Mouse (Mus musculus): ENCODE data around the gene Fbxo11. TPM values are rescaled to one million over a fixed set of nuclear protein-coding genes. Genes with fewer than 3 reads are reported as not detected.
A peak's percentile ranks its signal among the peaks of the same experiment; 100 is the strongest.

Fbxo11 gene
- polyA plus RNA-seq, 1 experiment from 2014 or later: 39.5 TPM

GRCm38 (mm10) chr17:88064347-88065030, 602 bp downstream of the Fbxo11 start:
- Histone ChIP-seq H3K27me3 (no peaks in the 10 kb centered on the region), H3K36me3 (replicated peaks) (no peaks in the 10 kb centered on the region), H3K4me3 (replicated peaks) (peak overlapping the region; percentile 100), H3K9me3 (no peaks in the 10 kb centered on the region), H3K4me1 (peaks cover 22% of the 10 kb centered on the region), H3K4me2 (peak overlapping the region; percentile 71), H3K9ac (peak overlapping the region; percentile 100), H3K27ac (peak overlapping the region; percentile 100)
- peak; percentile 24 for ATAC-seq (ENCODE audit: low FRiP score)
- WGBS: 0% methylated on average over 31 of the region's 67 CpGs

- peak; percentile 21; the same call in 1 of the 2 replicates for ATAC-seq (ENCODE audit: low FRiP score)
- H3K9ac ChIP-seq: peak overlapping the region; percentile 100
- WGBS: under 1% methylated on average over 23 of the region's 23 CpGs
Measured at GRCm38 (mm10) chr17:88063980-88064346, 1.1 kb downstream of the Fbxo11 start.

GRCm38 (mm10) chr17:88062860-88063580, 2.1 kb downstream of the Fbxo11 start:
- Histone ChIP-seq H3K4me2 (peak overlapping the region; percentile 71), H3K36me3 (replicated peaks) (no peaks in the 10 kb centered on the region), H3K4me1 (peaks cover 28% of the 10 kb centered on the region), H3K4me3 (replicated peaks) (peak overlapping the region; percentile 100), H3K27me3 (no peaks in the 10 kb centered on the region), H3K9me3 (no peaks in the 10 kb centered on the region), H3K9ac (peak overlapping the region; percentile 100), H3K27ac (no peak overlapping the region)
- no peak for ATAC-seq (ENCODE audit: low FRiP score)
- WGBS: 35% methylated on average over 8 of the region's 8 CpGs

More at GRCm38 (mm10) chr17:88063980-88064346, 1.1 kb downstream of the Fbxo11 start:
- Histone ChIP-seq H3K27me3 (no peaks in the 10 kb centered on the region), H3K36me3 (replicated peaks) (no peaks in the 10 kb centered on the region), H3K27ac (peak overlapping the region; percentile 100), H3K9me3 (no peaks in the 10 kb centered on the region), H3K4me1 (peaks cover 22% of the 10 kb centered on the region), H3K4me2 (peak overlapping the region; percentile 71), H3K4me3 (replicated peaks) (peak overlapping the region; percentile 100)

GRCm38 (mm10) chr17:88061942-88062341, 3.1 kb downstream of the Fbxo11 start:
- H3K4me3 ChIP-seq (replicated peaks): no peak overlapping the region
- H3K4me1 ChIP-seq: peaks cover 24% of the 10 kb centered on the region
- no peak for ATAC-seq (ENCODE audit: low FRiP score)
- H3K27ac ChIP-seq: no peak overlapping the region
- no peak overlapping the region for H3K4me2 ChIP-seq
- WGBS: 82% methylated on average over 3 of the region's 3 CpGs
- H3K9me3 ChIP-seq: no peaks in the 10 kb centered on the region
- H3K36me3 ChIP-seq (replicated peaks): no peaks in the 10 kb centered on the region
- no peak overlapping the region for H3K9ac ChIP-seq
- H3K27me3 ChIP-seq: no peaks in the 10 kb centered on the region

- ATAC-seq (ENCODE audit: low FRiP score): no peak
- no peaks in the 10 kb centered on the region for H3K9me3 ChIP-seq
- 80% methylated on average over 2 of the region's 2 CpGs for WGBS
- H3K27me3 ChIP-seq: no peaks in the 10 kb centered on the region
- peaks cover 6% of the 10 kb centered on the region; the same call in 1 of the 2 replicates for H3K36me3 ChIP-seq (replicated peaks)
- H3K4me3 ChIP-seq (replicated peaks): no peak overlapping the region
- H3K9ac ChIP-seq: no peak overlapping the region
- no peak overlapping the region for H3K4me2 ChIP-seq
- peaks cover 22% of the 10 kb centered on the region for H3K4me1 ChIP-seq
- H3K27ac ChIP-seq: no peak overlapping the region
Measured at GRCm38 (mm10) chr17:88058280-88058679, 6.8 kb downstream of the Fbxo11 start.

GRCm38 (mm10) chr17:88057846-88058245, 7.2 kb downstream of the Fbxo11 start:
- Histone ChIP-seq H3K27me3 (no peaks in the 10 kb centered on the region), H3K9me3 (no peaks in the 10 kb centered on the region), H3K27ac (no peak overlapping the region), H3K4me1 (peaks cover 18% of the 10 kb centered on the region), H3K4me2 (no peak overlapping the region), H3K4me3 (replicated peaks) (no peak overlapping the region), H3K9ac (no peak overlapping the region), H3K36me3 (replicated peaks) (peaks cover 6% of the 10 kb centered on the region; the same call in 1 of the 2 replicates)
- 87% methylated on average over 1 of the region's 1 CpGs for WGBS
- ATAC-seq (ENCODE audit: low FRiP score): no peak

GRCm38 (mm10) chr17:88051679-88052078, 13.4 kb downstream of the Fbxo11 start:
- 88% methylated on average over 3 of the region's 4 CpGs for whole genome bisulfite sequencing
- H3K9me3 ChIP-seq: no peaks in the 10 kb centered on the region
- ATAC-seq (ENCODE audit: low FRiP score): no peak
- no peak overlapping the region for H3K27ac ChIP-seq
- no peak overlapping the region for H3K9ac ChIP-seq
- no peaks in the 10 kb centered on the region for H3K27me3 ChIP-seq
- no peak overlapping the region for H3K4me2 ChIP-seq
- H3K4me3 ChIP-seq (replicated peaks): no peak overlapping the region
- H3K36me3 ChIP-seq (replicated peaks): peaks cover 6% of the 10 kb centered on the region; the same call in 1 of the 2 replicates
- no peaks in the 10 kb centered on the region for H3K4me1 ChIP-seq

- H3K4me3 ChIP-seq (replicated peaks): no peak overlapping the region
- H3K4me1 ChIP-seq: no peaks in the 10 kb centered on the region
- H3K27ac ChIP-seq: no peak overlapping the region
- no peak overlapping the region for H3K4me2 ChIP-seq
- 94% methylated on average over 1 of the region's 1 CpGs for WGBS
- H3K36me3 ChIP-seq (replicated peaks): peaks cover 6% of the 10 kb centered on the region; the same call in 1 of the 2 replicates
- no peaks in the 10 kb centered on the region for H3K9me3 ChIP-seq
- no peaks in the 10 kb centered on the region for H3K27me3 ChIP-seq
- H3K9ac ChIP-seq: no peak overlapping the region
- ATAC-seq (ENCODE audit: low FRiP score): no peak
Measured at GRCm38 (mm10) chr17:88050892-88051291, 14.2 kb downstream of the Fbxo11 start.

GRCm38 (mm10) chr17:88050318-88050717, 14.8 kb downstream of the Fbxo11 start:
- ATAC-seq (ENCODE audit: low FRiP score): no peak
- 91% methylated on average over 2 of the region's 2 CpGs for WGBS
- H3K4me2 ChIP-seq: no peak overlapping the region
- H3K9me3 ChIP-seq: no peaks in the 10 kb centered on the region
- H3K4me3 ChIP-seq (replicated peaks): no peak overlapping the region
- no peaks in the 10 kb centered on the region for H3K27me3 ChIP-seq
- H3K9ac ChIP-seq: no peak overlapping the region
- no peak overlapping the region for H3K27ac ChIP-seq
- H3K36me3 ChIP-seq (replicated peaks): peaks cover 6% of the 10 kb centered on the region; the same call in 1 of the 2 replicates
- peaks cover 3% of the 10 kb centered on the region for H3K4me1 ChIP-seq

- no peaks in the 10 kb centered on the region for H3K9me3 ChIP-seq
- no peak overlapping the region for H3K4me2 ChIP-seq
- no peak overlapping the region for H3K4me3 ChIP-seq (replicated peaks)
- H3K9ac ChIP-seq: no peak overlapping the region
- H3K36me3 ChIP-seq (replicated peaks): 0 out of 2 replicates have a peak, but pooled peaks cover 5% of the 10 kb centered on the region
- ATAC-seq (ENCODE audit: low FRiP score): peak; percentile 70
- H3K27me3 ChIP-seq: no peaks in the 10 kb centered on the region
- H3K4me1 ChIP-seq: peaks cover 18% of the 10 kb centered on the region
- H3K27ac ChIP-seq: no peak overlapping the region
- WGBS: 68% methylated on average over 12 of the region's 12 CpGs
Measured at GRCm38 (mm10) chr17:88042099-88043086, 22.7 kb downstream of the Fbxo11 start.

- no peak for ATAC-seq (ENCODE audit: low FRiP score)
- WGBS: 86% methylated on average over 5 of the region's 5 CpGs
- H3K4me3 ChIP-seq (replicated peaks): no peak overlapping the region
- no peaks in the 10 kb centered on the region for H3K27me3 ChIP-seq
- H3K36me3 ChIP-seq (replicated peaks): 0 out of 2 replicates have a peak, but pooled peaks cover 5% of the 10 kb centered on the region
- no peaks in the 10 kb centered on the region for H3K9me3 ChIP-seq
- H3K4me1 ChIP-seq: peaks cover 18% of the 10 kb centered on the region
- H3K27ac ChIP-seq: no peak overlapping the region
- no peak overlapping the region for H3K9ac ChIP-seq
- H3K4me2 ChIP-seq: no peak overlapping the region
Measured at GRCm38 (mm10) chr17:88040810-88041209, 24.3 kb downstream of the Fbxo11 start.

- WGBS: 92% methylated on average over 4 of the region's 4 CpGs
- Histone ChIP-seq H3K27me3 (no peaks in the 10 kb centered on the region), H3K27ac (no peak overlapping the region), H3K9ac (no peak overlapping the region), H3K4me1 (no peaks in the 10 kb centered on the region), H3K4me3 (replicated peaks) (no peak overlapping the region), H3K36me3 (replicated peaks) (no peaks in the 10 kb centered on the region), H3K4me2 (no peak overlapping the region), H3K9me3 (no peaks in the 10 kb centered on the region)
- ATAC-seq (ENCODE audit: low FRiP score): no peak
Measured at GRCm38 (mm10) chr17:88034418-88034817, 30.7 kb downstream of the Fbxo11 start.
